Mouse (Mus musculus) forebrain, embryonic 15.5 days (tissue): ENCODE measurements around the gene Nop9. TPM values are rescaled to one million over a fixed set of nuclear protein-coding genes. Genes with fewer than 3 reads are reported as not detected.

Source experiments
- ATAC-seq: fragments of 200-750 bp; cut with Nextera tagmentation; replicated peaks from 2 replicates; pipeline ENCODE4 v1.8.0; 2017; ENCODE audit warnings: mild to moderate bottlenecking, moderate TSS enrichment, moderate library complexity
- H3K27ac ChIP-seq: fragments of 300-500 bp; sonication (generic); replicated peaks from 2 replicates; pipeline ENCODE4 v1.5.1; 2015; ENCODE audit warnings: mild to moderate bottlenecking, inconsistent platforms
- H3K27me3 ChIP-seq: fragments of 300-500 bp; sonication (generic); 2 replicates; pipeline ENCODE4 v1.6.1; 2015; ENCODE audit warnings: inconsistent platforms
- H3K36me3 ChIP-seq: fragments of 300-500 bp; sonication (generic); 2 replicates; pipeline ENCODE4 v1.6.1; 2015; ENCODE audit warnings: mild to moderate bottlenecking, inconsistent platforms
- H3K4me1 ChIP-seq: fragments of 300-500 bp; sonication (generic); 2 replicates; pipeline ENCODE4 v1.6.1; 2015; ENCODE audit warnings: inconsistent platforms
- H3K4me2 ChIP-seq: fragments of 300-500 bp; sonication (generic); replicated peaks from 2 replicates; pipeline ENCODE4 v1.6.1; 2015; ENCODE audit warnings: mild to moderate bottlenecking, inconsistent platforms
- H3K4me3 ChIP-seq: fragments of 300-500 bp; sonication (generic); 2 replicates; pipeline ENCODE4 v1.5.1; 2015; ENCODE audit warnings: mild to moderate bottlenecking, inconsistent platforms
- H3K9ac ChIP-seq: fragments of 300-500 bp; sonication (generic); replicated peaks from 2 replicates; pipeline ENCODE4 v1.6.1; 2015; ENCODE audit warnings: mild to moderate bottlenecking, inconsistent platforms
- H3K9me3 ChIP-seq: fragments of 300-500 bp; sonication (generic); 2 replicates; pipeline ENCODE4 v1.6.1; 2016; ENCODE audit warnings: inconsistent platforms
- WGBS: fragments of 180-500 bp; shearing (Covaris S2); methylation state at CpG from one replicate; pipeline ENCODE4 v1.1.7; 2015; ENCODE audit warnings: mixed read lengths; 5-methylcytosine and 5-hydroxymethylcytosine counted together
- polyA plus RNA-seq: library from polyadenylated mRNA; unstranded; fragments of >200 nt; fragmentation: Nextera tagmentation; extraction: Ambion mirVana; gene quantifications from 2 replicates; pipeline ENCODE4 v1.2.1, GENCODE M21; 2015

Gene Nop9
- polyA plus RNA-seq, 1 experiment from 2014 or later = 39.7 TPM

DNA sequence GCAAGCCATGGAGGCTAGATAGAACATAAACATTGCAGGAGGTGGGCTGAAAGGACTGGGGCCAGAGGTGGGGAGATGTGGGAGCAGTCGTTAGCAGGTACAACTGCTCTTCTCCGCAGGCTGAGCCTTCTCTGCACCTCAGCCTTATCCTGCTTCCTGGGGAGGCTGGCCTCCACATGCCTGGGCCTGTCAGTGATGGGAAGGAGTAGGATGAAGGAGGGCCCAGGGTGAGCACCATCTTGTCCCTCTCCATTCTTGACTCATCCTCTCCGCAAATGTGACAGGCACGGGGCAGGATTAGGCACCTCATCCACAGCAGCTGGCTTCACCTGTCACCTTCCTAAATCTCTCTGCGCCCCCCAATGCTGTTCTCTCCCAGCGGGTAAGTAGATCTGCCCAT, 15.7 kb downstream of the Nop9 start, which contains the start of gene Ltb4r2:
Ltb4r2 (plus strand) TSS at position 266 of the 400 bp plus-strand sequence.
- Histone ChIP-seq H3K9me3 (no peaks in the 10 kb centered on the region), H3K4me2 (peak within 1 kb of the TSS; percentile 93), H3K36me3 (peaks cover 1% of the 10 kb centered on the region; the same call in 1 of the 2 replicates), H3K9ac (peak within 1 kb of the TSS; percentile 66), H3K4me3 (peak within 1 kb of the TSS; percentile 59), H3K27ac (peak within 1 kb of the TSS; percentile 51), H3K27me3 (peaks cover 41% of the 10 kb centered on the region), H3K4me1 (peaks cover 14% of the 10 kb centered on the region)
- 76% methylated on average over 6 of the region's 6 CpGs for WGBS
- ATAC-seq = no peak

DNA sequence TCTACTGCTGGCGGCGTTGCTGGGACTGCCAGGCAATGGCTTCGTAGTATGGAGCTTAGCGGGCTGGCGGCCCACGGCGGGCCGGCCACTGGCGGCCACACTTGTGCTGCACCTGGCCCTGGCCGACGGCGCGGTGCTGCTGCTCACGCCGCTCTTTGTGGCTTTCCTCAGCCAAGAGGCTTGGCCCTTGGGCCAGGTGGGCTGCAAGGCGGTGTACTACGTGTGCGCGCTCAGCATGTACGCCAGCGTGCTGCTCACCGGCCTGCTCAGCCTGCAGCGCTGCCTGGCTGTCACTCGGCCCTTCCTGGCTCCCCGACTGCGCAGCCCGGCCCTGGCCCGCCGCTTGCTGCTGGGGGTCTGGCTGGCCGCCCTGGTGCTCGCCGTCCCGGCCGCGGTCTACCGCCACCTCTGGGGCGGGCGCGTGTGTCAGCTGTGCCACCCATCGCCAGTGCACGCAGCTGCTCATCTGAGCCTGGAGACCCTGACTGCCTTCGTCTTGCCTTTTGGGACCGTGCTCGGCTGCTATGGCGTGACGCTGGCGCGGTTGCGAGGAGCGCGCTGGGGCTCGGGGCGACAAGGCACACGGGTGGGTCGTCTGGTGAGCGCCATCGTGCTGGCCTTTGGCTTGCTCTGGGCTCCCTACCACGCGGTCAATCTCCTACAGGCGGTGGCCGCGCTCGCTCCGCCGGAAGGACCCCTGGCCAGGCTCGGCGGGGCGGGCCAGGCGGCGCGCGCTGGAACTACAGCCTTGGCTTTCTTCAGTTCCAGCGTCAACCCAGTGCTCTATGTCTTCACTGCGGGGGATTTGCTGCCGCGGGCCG, 16.7 kb downstream of the Nop9 start:
- H3K9ac ChIP-seq = peak overlapping the region; percentile 66
- peak; percentile 80 for ATAC-seq
- no peaks in the 10 kb centered on the region for H3K9me3 ChIP-seq
- no peaks in the 10 kb centered on the region for H3K36me3 ChIP-seq
- H3K4me1 ChIP-seq = peaks cover 14% of the 10 kb centered on the region
- peak overlapping the region; percentile 93 for H3K4me2 ChIP-seq
- H3K4me3 ChIP-seq = peak overlapping the region; percentile 59
- H3K27me3 ChIP-seq = peaks cover 48% of the 10 kb centered on the region
- H3K27ac ChIP-seq = peak overlapping the region; percentile 51
- under 1% methylated on average over 77 of the region's 77 CpGs for WGBS

DNA sequence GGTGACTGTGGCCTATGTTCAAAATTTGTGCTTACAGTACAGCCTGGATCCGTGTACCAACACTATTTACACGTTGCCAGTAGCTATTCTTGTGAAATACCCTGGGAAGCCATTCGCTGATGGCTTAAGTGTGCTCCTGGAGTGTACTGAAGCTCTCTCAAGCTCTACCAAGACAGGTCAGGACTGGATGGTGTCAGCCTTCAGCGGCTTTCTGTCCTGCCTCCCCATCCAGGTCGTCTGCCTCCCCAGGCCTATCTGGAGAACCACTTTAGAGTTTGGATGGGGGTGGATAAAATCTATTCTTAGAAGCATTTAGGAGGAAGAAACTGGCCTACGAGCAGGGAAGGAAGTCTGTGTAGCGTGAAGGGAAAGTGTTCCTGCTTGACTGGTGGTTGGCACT, 17.7 kb downstream of the Nop9 start:
- WGBS = 63% methylated on average over 7 of the region's 7 CpGs
- no peak overlapping the region for H3K4me3 ChIP-seq
- no peak overlapping the region for H3K4me2 ChIP-seq
- no peaks in the 10 kb centered on the region for H3K36me3 ChIP-seq
- no peak overlapping the region for H3K9ac ChIP-seq
- no peak for ATAC-seq
- H3K9me3 ChIP-seq = no peaks in the 10 kb centered on the region
- peaks cover 52% of the 10 kb centered on the region for H3K27me3 ChIP-seq
- no peak overlapping the region for H3K27ac ChIP-seq
- peaks cover 14% of the 10 kb centered on the region for H3K4me1 ChIP-seq

DNA sequence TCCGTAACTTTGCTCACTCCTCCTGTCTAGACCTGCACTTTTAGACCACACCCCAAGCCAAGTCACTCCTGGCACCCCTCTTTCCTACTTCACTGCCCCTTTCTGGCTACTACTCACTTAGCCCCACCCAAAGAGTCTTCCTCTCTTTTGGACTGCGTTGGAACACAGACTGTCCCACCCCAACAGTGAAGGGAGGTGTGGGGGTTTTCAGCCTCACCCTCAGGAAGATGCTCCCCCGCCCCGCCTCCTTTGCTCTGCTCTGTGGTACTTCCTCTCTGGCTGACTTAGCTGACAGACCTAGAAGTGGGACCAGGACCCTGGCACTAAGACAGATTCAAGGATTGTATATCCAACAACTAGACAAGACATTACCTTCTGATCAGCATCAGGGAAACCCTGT, 20.2 kb downstream of the Nop9 start, which contains the start of gene Ltb4r1:
Ltb4r1 (plus strand) TSS at position 267 of the 400 bp plus-strand sequence.
- 67% methylated on average over 4 of the region's 4 CpGs for WGBS
- Histone ChIP-seq H3K4me1 (peaks cover 14% of the 10 kb centered on the region), H3K36me3 (no peaks in the 10 kb centered on the region), H3K27ac (no peak within 1 kb of the TSS), H3K9ac (no peak within 1 kb of the TSS), H3K9me3 (no peaks in the 10 kb centered on the region), H3K4me3 (no peak within 1 kb of the TSS), H3K4me2 (no peak within 1 kb of the TSS), H3K27me3 (peaks cover 52% of the 10 kb centered on the region)
- ATAC-seq = no peak

DNA sequence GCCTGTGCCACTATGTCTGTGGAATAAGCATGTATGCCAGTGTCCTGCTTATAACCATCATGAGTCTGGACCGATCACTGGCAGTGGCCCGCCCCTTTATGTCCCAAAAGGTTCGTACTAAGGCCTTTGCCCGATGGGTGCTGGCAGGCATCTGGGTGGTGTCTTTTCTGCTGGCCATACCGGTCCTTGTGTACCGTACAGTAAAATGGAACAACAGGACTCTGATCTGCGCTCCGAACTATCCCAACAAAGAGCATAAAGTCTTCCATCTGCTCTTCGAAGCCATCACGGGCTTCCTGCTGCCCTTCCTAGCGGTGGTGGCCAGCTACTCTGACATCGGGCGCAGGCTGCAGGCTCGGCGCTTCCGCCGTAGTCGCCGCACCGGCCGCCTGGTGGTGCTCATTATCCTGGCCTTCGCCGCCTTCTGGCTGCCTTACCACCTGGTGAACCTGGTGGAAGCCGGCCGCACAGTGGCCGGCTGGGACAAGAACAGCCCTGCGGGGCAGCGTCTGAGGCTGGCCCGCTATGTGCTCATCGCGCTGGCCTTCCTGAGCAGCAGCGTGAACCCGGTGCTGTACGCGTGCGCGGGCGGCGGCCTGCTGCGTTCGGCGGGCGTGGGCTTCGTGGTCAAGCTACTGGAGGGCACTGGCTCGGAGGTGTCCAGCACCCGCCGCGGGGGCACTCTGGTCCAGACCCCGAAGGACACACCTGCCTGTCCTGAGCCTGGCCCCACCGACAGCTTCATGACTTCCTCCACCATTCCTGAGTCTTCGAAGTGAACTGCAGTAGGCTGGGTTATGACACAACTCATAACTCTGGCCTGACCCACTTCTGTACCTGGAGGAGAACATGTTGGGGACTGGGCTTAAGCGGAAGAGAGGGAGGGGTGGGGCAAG, 22.3 kb downstream of the Nop9 start:
- peak overlapping the region; percentile 82 for H3K4me2 ChIP-seq
- H3K27me3 ChIP-seq = peaks cover 38% of the 10 kb centered on the region
- no peak overlapping the region for H3K27ac ChIP-seq
- H3K36me3 ChIP-seq = no peaks in the 10 kb centered on the region
- peaks cover 2% of the 10 kb centered on the region for H3K4me1 ChIP-seq
- H3K9me3 ChIP-seq = no peaks in the 10 kb centered on the region
- peak overlapping the region; percentile 56 for H3K9ac ChIP-seq
- peak overlapping the region; percentile 46 for H3K4me3 ChIP-seq
- WGBS = 11% methylated on average over 52 of the region's 52 CpGs
- peak; percentile 53 for ATAC-seq

DNA sequence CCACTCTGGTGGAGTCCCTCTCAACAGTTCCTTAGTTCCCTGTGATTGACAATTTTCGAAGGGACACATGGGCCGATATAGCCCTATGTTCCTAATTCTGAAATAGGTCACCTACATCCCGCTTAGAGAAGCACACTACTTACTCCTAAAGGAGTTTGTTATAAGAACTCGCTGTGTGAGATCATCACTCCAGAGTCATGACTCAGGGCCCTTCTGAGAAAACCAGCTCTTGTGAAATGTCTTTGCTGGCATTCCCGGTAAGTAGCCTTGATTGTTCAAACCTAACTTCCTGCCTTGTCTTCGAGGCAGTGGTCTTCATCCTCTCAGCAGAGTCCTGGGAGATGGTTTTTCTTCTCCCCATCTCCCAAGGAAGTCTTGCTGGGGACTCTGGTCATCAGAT, 23.1 kb downstream of the Nop9 start:
- ATAC-seq = no peak
- no peaks in the 10 kb centered on the region for H3K36me3 ChIP-seq
- H3K4me1 ChIP-seq = no peaks in the 10 kb centered on the region; the same call in none of the 2 replicates
- no peak overlapping the region for H3K9ac ChIP-seq
- no peak overlapping the region for H3K27ac ChIP-seq
- no peak overlapping the region for H3K4me3 ChIP-seq
- no peaks in the 10 kb centered on the region for H3K9me3 ChIP-seq
- H3K27me3 ChIP-seq = peaks cover 30% of the 10 kb centered on the region
- 88% methylated on average over 6 of the region's 6 CpGs for WGBS
- H3K4me2 ChIP-seq = no peak overlapping the region

DNA sequence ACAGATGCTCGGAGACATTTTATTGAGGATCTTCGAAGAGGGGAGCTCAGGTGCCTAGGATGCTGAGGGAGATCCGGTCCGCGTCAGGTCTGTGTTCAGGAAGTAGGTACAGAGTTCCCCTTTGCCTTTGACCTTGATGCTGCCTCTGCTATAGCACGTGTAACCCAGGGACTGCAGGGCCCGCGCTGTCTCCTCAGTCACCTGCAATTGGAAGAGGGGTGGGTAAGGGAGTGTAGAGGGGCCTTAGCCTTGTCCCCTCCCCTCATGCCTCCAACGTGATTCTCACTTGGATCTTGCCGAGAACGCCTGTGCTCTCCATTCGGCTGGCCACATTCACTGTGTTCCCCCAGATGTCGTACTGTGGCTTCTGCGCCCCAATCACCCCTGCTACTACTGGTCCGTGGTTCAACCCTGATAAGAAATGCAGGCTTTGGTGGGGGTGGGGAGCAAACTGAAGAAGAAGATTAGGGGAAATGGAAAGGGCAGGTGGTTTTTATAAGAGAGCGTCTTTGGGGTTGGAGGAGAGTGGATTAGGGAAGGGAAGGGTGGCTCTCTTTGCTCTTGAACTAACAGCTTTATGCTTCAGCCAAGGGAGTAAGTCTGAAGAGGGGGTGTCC, 23.7 kb downstream of the Nop9 start:
- no peak for ATAC-seq
- Histone ChIP-seq H3K9ac (no peak overlapping the region), H3K4me2 (no peak overlapping the region), H3K4me1 (no peaks in the 10 kb centered on the region; the same call in none of the 2 replicates), H3K36me3 (no peaks in the 10 kb centered on the region), H3K27me3 (peaks cover 24% of the 10 kb centered on the region), H3K9me3 (no peaks in the 10 kb centered on the region), H3K4me3 (no peak overlapping the region), H3K27ac (no peak overlapping the region)
- WGBS = 73% methylated on average over 16 of the region's 16 CpGs

DNA sequence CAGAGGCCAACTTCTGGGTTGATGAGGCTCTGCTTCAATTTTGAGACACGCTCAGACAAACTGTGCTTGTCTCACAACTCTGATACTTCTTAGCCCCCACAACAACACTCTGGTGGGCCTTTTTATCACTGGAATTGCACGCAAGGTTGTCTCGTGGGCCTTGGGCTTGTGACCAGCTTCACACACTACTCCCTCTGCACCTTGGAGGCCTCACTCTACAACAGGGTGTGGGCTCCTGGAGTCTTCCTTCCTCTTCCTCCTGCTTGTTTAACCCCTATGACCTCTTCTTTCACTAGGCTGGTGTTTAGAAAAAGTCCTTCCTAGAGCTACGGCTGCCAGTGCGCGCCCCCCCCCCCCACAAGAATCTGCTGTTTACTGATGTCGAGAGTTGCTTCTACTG, 31.2 kb downstream of the Nop9 start:
- no peak overlapping the region for H3K4me2 ChIP-seq
- H3K4me3 ChIP-seq = no peak overlapping the region
- H3K27ac ChIP-seq = no peak overlapping the region
- no peaks in the 10 kb centered on the region for H3K9me3 ChIP-seq
- H3K4me1 ChIP-seq = no peaks in the 10 kb centered on the region
- no peak for ATAC-seq
- H3K36me3 ChIP-seq = no peaks in the 10 kb centered on the region
- no peak overlapping the region for H3K9ac ChIP-seq
- H3K27me3 ChIP-seq = peaks cover 4% of the 10 kb centered on the region
- WGBS = 81% methylated on average over 7 of the region's 7 CpGs

DNA sequence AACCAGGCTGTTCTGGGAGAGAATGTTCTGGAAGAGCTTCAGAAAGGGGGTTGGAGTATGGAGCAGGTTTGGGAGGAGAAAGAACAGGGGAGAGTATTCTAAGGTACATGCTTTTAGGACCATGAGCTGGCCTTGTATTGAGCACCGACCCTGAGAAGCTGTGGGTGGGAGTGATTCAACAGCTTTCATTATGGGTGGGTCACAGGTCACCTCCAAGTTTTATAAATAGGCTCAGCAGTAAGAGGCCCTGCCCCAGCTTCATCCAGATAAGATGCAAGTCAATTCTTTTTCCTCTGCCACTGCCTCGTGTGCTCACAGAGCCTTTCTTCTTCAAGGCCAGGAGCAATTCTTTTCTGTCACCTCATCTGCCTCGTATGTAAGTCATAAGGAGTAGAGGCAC, 31.7 kb downstream of the Nop9 start:
- Histone ChIP-seq H3K27ac (no peak overlapping the region), H3K36me3 (no peaks in the 10 kb centered on the region), H3K4me2 (no peak overlapping the region), H3K4me1 (no peaks in the 10 kb centered on the region), H3K27me3 (peaks cover 8% of the 10 kb centered on the region), H3K4me3 (no peak overlapping the region), H3K9ac (no peak overlapping the region), H3K9me3 (no peaks in the 10 kb centered on the region)
- no peak for ATAC-seq
- 57% methylated on average over 3 of the region's 3 CpGs for WGBS

DNA sequence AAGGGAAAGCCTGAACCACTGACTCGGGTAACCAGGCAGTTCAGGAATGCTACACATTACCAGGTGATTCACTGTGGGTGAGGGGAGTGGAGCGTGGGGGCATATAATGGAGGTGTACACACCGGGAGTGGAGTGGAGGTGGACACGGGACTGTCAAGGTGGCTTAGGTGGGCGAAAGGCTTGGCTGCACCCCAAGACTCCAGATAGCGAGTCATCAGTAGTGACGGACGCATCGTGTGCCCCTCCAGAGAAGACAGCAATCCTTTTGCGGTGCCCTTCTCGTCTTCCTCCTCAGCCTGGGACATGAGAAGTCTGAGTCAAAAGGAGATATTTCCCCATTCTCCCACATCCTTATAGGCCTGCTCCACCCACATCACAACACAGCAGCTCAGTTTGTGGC, 32.3 kb downstream of the Nop9 start:
- H3K4me1 ChIP-seq = no peaks in the 10 kb centered on the region
- no peak overlapping the region for H3K9ac ChIP-seq
- ATAC-seq = no peak
- H3K4me3 ChIP-seq = no peak overlapping the region
- H3K27me3 ChIP-seq = peaks cover 15% of the 10 kb centered on the region
- no peaks in the 10 kb centered on the region for H3K9me3 ChIP-seq
- H3K36me3 ChIP-seq = no peaks in the 10 kb centered on the region
- no peak overlapping the region for H3K4me2 ChIP-seq
- 89% methylated on average over 11 of the region's 11 CpGs for WGBS
- H3K27ac ChIP-seq = no peak overlapping the region

DNA sequence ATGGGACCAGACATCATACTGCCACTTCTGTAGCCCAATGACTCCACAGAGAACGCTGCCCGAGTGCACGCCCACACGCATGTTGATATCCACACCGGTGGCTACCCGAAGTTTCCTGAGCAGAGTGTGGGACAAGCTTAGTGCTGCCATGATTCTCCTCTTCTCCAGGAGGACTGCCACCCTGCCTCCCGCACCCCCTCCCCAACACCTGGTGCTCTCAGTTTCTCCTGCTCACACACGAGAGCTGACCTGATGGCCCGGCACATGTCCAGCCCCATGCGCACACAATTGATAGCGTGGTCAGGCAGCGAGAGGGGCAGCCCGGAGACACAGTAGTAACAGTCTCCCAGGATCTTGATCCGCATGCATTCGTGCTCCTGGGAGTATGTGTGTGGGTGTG, 33.2 kb downstream of the Nop9 start:
- Histone ChIP-seq H3K4me2 (no peak overlapping the region), H3K9me3 (no peaks in the 10 kb centered on the region), H3K4me1 (peaks cover 7% of the 10 kb centered on the region), H3K9ac (no peak overlapping the region), H3K4me3 (no peak overlapping the region), H3K27ac (no peak overlapping the region), H3K36me3 (no peaks in the 10 kb centered on the region), H3K27me3 (peaks cover 23% of the 10 kb centered on the region)
- 92% methylated on average over 15 of the region's 15 CpGs for WGBS
- ATAC-seq = no peak

DNA sequence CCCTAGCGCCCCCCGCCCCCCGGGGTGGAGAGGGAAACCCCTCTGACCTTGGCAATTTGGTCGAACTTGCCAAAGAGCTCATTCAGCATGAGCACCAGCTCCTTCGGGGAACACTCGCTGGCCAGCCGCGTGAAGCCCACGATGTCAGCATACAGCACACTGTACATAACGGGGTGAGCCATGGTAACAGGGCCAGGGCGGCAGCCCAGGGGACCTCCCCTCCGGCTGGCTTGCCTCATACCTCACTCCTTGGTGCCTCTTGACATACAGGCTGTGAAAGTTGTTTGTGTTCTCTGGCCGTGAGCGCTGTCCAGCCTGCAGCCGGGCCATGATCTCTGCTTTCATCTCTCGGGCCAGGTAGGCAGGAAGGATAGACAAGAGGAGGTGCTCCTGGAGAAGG, 34.2 kb downstream of the Nop9 start:
- H3K4me2 ChIP-seq = no peak overlapping the region
- H3K36me3 ChIP-seq = no peaks in the 10 kb centered on the region
- H3K9ac ChIP-seq = no peak overlapping the region
- peaks cover 12% of the 10 kb centered on the region for H3K4me1 ChIP-seq
- no peaks in the 10 kb centered on the region for H3K9me3 ChIP-seq
- H3K4me3 ChIP-seq = no peak overlapping the region
- H3K27me3 ChIP-seq = peaks cover 33% of the 10 kb centered on the region
- no peak overlapping the region for H3K27ac ChIP-seq
- ATAC-seq = no peak
- WGBS = 74% methylated on average over 16 of the region's 16 CpGs
